Mouse (Mus musculus): Measurements from ENCODE around the gene Pcdh8. TPM values are rescaled to one million over a fixed set of nuclear protein-coding genes. Genes with fewer than 3 reads are reported as not detected.

Pcdh8 gene
- polyA plus RNA-seq, 1 experiment = not detected

- TF ChIP-seq POLR2A (IDR thresholded peaks at IDR 0.05; ENCODE audit: insufficient read depth, low read depth, low read length) (no peak), CTCF (IDR thresholded peaks at IDR 0.05; ENCODE audit: insufficient read depth, low read depth, low read length) (no peak)
- Histone ChIP-seq H3K4me1 (ENCODE audit: control insufficient read depth, insufficient read depth, low read length) (peaks cover 25% of the 10 kb centered on the region), H3K4me3 (ENCODE audit: insufficient read depth, low read depth, low read length) (peak overlapping the region; percentile 57), H3K27ac (ENCODE audit: insufficient read depth, low read depth, low read length) (no peak overlapping the region)
- 29% methylated on average over 11 of the region's 11 CpGs for WGBS
Measured at GRCm38 (mm10) chr14:79767601-79768000, 3.5 kb downstream of the Pcdh8 start.

- Histone ChIP-seq H3K4me1 (ENCODE audit: control insufficient read depth, insufficient read depth, low read length) (peaks cover 11% of the 10 kb centered on the region; the same call in 1 of the 2 replicates), H3K27ac (ENCODE audit: insufficient read depth, low read depth, low read length) (no peak overlapping the region), H3K4me3 (ENCODE audit: insufficient read depth, low read depth, low read length) (no peak overlapping the region)
- 35% methylated on average over 6 of the region's 6 CpGs for WGBS
- TF ChIP-seq CTCF (IDR thresholded peaks at IDR 0.05; ENCODE audit: insufficient read depth, low read depth, low read length) (no peak), POLR2A (IDR thresholded peaks at IDR 0.05; ENCODE audit: insufficient read depth, low read depth, low read length) (no peak)
Measured at GRCm38 (mm10) chr14:79765196-79765765, 5.8 kb downstream of the Pcdh8 start.

GRCm38 (mm10) chr14:79754601-79755222, 16.4 kb downstream of the Pcdh8 start:
- H3K4me1 ChIP-seq (ENCODE audit: control insufficient read depth, insufficient read depth, low read length) = no peaks in the 10 kb centered on the region
- no peak overlapping the region for H3K4me3 ChIP-seq (ENCODE audit: insufficient read depth, low read depth, low read length)
- 68% methylated on average over 13 of the region's 13 CpGs for whole genome bisulfite sequencing
- no peak overlapping the region for H3K27ac ChIP-seq (ENCODE audit: insufficient read depth, low read depth, low read length)
- no peak for TF ChIP-seq CTCF (IDR thresholded peaks at IDR 0.05; ENCODE audit: insufficient read depth, low read depth, low read length)
- TF ChIP-seq POLR2A (IDR thresholded peaks at IDR 0.05; ENCODE audit: insufficient read depth, low read depth, low read length) = no peak

GRCm38 (mm10) chr14:79754157-79754556, 17.0 kb downstream of the Pcdh8 start:
- WGBS = 75% methylated on average over 3 of the region's 3 CpGs
- Histone ChIP-seq H3K4me1 (ENCODE audit: control insufficient read depth, insufficient read depth, low read length) (no peaks in the 10 kb centered on the region), H3K4me3 (ENCODE audit: insufficient read depth, low read depth, low read length) (no peak overlapping the region), H3K27ac (ENCODE audit: insufficient read depth, low read depth, low read length) (no peak overlapping the region)
- TF ChIP-seq CTCF (IDR thresholded peaks at IDR 0.05; ENCODE audit: insufficient read depth, low read depth, low read length) = no peak
- no peak for TF ChIP-seq POLR2A (IDR thresholded peaks at IDR 0.05; ENCODE audit: insufficient read depth, low read depth, low read length)

- no peaks in the 10 kb centered on the region for H3K4me1 ChIP-seq (ENCODE audit: control insufficient read depth, insufficient read depth, low read length)
- TF ChIP-seq CTCF (IDR thresholded peaks at IDR 0.05; ENCODE audit: insufficient read depth, low read depth, low read length) (no peak), POLR2A (IDR thresholded peaks at IDR 0.05; ENCODE audit: insufficient read depth, low read depth, low read length) (no peak)
- H3K4me3 ChIP-seq (ENCODE audit: insufficient read depth, low read depth, low read length) = no peak overlapping the region
- no peak overlapping the region for H3K27ac ChIP-seq (ENCODE audit: insufficient read depth, low read depth, low read length)
- WGBS = 76% methylated on average over 7 of the region's 7 CpGs
Measured at GRCm38 (mm10) chr14:79753733-79754132, 17.4 kb downstream of the Pcdh8 start.

GRCm38 (mm10) chr14:79740515-79740914, 30.6 kb downstream of the Pcdh8 start:
- WGBS = 85% methylated on average over 3 of the region's 3 CpGs
- Histone ChIP-seq H3K4me1 (ENCODE audit: control insufficient read depth, insufficient read depth, low read length) (peaks cover 2% of the 10 kb centered on the region; the same call in 1 of the 2 replicates), H3K4me3 (ENCODE audit: insufficient read depth, low read depth, low read length) (no peak overlapping the region), H3K27ac (ENCODE audit: insufficient read depth, low read depth, low read length) (no peak overlapping the region)
- no peak for TF ChIP-seq CTCF (IDR thresholded peaks at IDR 0.05; ENCODE audit: insufficient read depth, low read depth, low read length)
- no peak for TF ChIP-seq POLR2A (IDR thresholded peaks at IDR 0.05; ENCODE audit: insufficient read depth, low read depth, low read length)

GRCm38 (mm10) chr14:79738441-79738840, 32.7 kb downstream of the Pcdh8 start:
- Histone ChIP-seq H3K27ac (ENCODE audit: insufficient read depth, low read depth, low read length) (no peak overlapping the region), H3K4me1 (ENCODE audit: control insufficient read depth, insufficient read depth, low read length) (peaks cover 2% of the 10 kb centered on the region; the same call in 1 of the 2 replicates), H3K4me3 (ENCODE audit: insufficient read depth, low read depth, low read length) (no peak overlapping the region)
- TF ChIP-seq POLR2A (IDR thresholded peaks at IDR 0.05; ENCODE audit: insufficient read depth, low read depth, low read length) = no peak
- TF ChIP-seq CTCF (IDR thresholded peaks at IDR 0.05; ENCODE audit: insufficient read depth, low read depth, low read length) = no peak
- 31% methylated on average over 9 of the region's 9 CpGs for WGBS

GRCm38 (mm10) chr14:79737642-79738379, 33.3 kb downstream of the Pcdh8 start:
- no peak overlapping the region for H3K4me3 ChIP-seq (ENCODE audit: insufficient read depth, low read depth, low read length)
- no peak overlapping the region for H3K27ac ChIP-seq (ENCODE audit: insufficient read depth, low read depth, low read length)
- 75% methylated on average over 9 of the region's 9 CpGs for WGBS
- peaks cover 2% of the 10 kb centered on the region; the same call in 1 of the 2 replicates for H3K4me1 ChIP-seq (ENCODE audit: control insufficient read depth, insufficient read depth, low read length)
- TF ChIP-seq CTCF (IDR thresholded peaks at IDR 0.05; ENCODE audit: insufficient read depth, low read depth, low read length) = no peak; the same call in 1 of the 2 replicates

GRCm38 (mm10) chr14:79736781-79737180, 34.3 kb downstream of the Pcdh8 start:
- 56% methylated on average over 6 of the region's 6 CpGs for WGBS
- peaks cover 2% of the 10 kb centered on the region; the same call in 1 of the 2 replicates for H3K4me1 ChIP-seq (ENCODE audit: control insufficient read depth, insufficient read depth, low read length)
- H3K27ac ChIP-seq (ENCODE audit: insufficient read depth, low read depth, low read length) = no peak overlapping the region
- TF ChIP-seq CTCF (IDR thresholded peaks at IDR 0.05; ENCODE audit: insufficient read depth, low read depth, low read length) = no peak
- TF ChIP-seq POLR2A (IDR thresholded peaks at IDR 0.05; ENCODE audit: insufficient read depth, low read depth, low read length) = no peak
- H3K4me3 ChIP-seq (ENCODE audit: insufficient read depth, low read depth, low read length) = no peak overlapping the region
